Comparison of ENCODE assay signal across 8 mouse cellular contexts in genomic region chr1:78657671-78658440, GRCm38 (mm10). TPM values are rescaled to one million over a fixed set of nuclear protein-coding genes. Genes with fewer than 3 reads are reported as not detected.
DNase-seq lines count a peak whose midpoint lies in the region; ATAC-seq lines count a peak whose summit lies in the region.

Acsl3 (plus strand) TSS chr1:78657825.
Utp14b (plus strand) TSS chr1:78658038.

- H3K9ac ChIP-seq in heart, embryonic 14.5 days (ENCODE audit: low read length) = peak within 1 kb of the TSS; percentile 99
- H3K9ac ChIP-seq in liver, embryonic 12.5 days = peak within 1 kb of the TSS; percentile 92

- H3K4me3 ChIP-seq in heart, embryonic 14.5 days (ENCODE audit: control insufficient read depth in 1 of 2, insufficient read depth in 1 of 2, low read depth in 1 of 2, low read length in 2 of 2) = peak within 1 kb of the TSS; percentile 93 to 98
- H3K4me3 ChIP-seq in liver, embryonic 12.5 days = peak within 1 kb of the TSS; percentile 89

- H3K27ac ChIP-seq in heart, embryonic 14.5 days (replicated peaks in 1 of 2; ENCODE audit: control insufficient read depth in 1 of 2, insufficient read depth in 1 of 2, low read depth in 2 of 2, low read length in 2 of 2) = peak within 1 kb of the TSS; percentile 90 to 93
- peak within 1 kb of the TSS; percentile 88 for H3K27ac ChIP-seq in liver, embryonic 12.5 days

- no peaks in the 10 kb centered on the region for H3K36me3 ChIP-seq in heart, embryonic 14.5 days (ENCODE audit: control insufficient read depth, insufficient read depth, low read length)
- H3K36me3 ChIP-seq in liver, embryonic 12.5 days = no peaks in the 10 kb centered on the region
- no peaks in the 10 kb centered on the region for H3K36me3 ChIP-seq in splenic B cell, adult 2 months (ENCODE audit: control insufficient read depth, insufficient read depth, low read length, poor library complexity, severe bottlenecking)

- under 1% methylated on average over 101 of the region's 104 CpGs for WGBS in heart, embryonic 14.5 days
- WGBS in liver, embryonic 12.5 days (ENCODE audit: insufficient replicate concordance) = under 1% methylated on average over 92 of the region's 104 CpGs

- no peaks in the 10 kb centered on the region for H3K27me3 ChIP-seq in heart, embryonic 14.5 days (ENCODE audit: control insufficient read depth, insufficient read depth, low read length)
- no peaks in the 10 kb centered on the region for H3K27me3 ChIP-seq in liver, embryonic 12.5 days (replicated peaks)
- H3K27me3 ChIP-seq in splenic B cell, adult 2 months (ENCODE audit: control insufficient read depth, insufficient read depth, low read length, poor library complexity, severe bottlenecking) = no peaks in the 10 kb centered on the region

- DNase-seq in CD8-positive naive resting alpha-beta T cell, adult 2 months (ENCODE audit: low read depth in 2 of 2, low spot score in 2 of 2) = peak; percentile 77 to 81
- DNase-seq in c-Kit-negative CD71-positive TER-119-positive erythroid progenitor cells, embryonic 14.5 days (ENCODE audit: low read depth, low spot score) = peak; percentile 87
- DNase-seq in fibroblast of lung, adult 2 months (ENCODE audit: low read depth) = peak; percentile 82
- DNase-seq in kidney, postnatal 10 days = peak; percentile 98
- DNase-seq in naive thymus-derived CD4-positive, alpha-beta T cell, adult 2 months (ENCODE audit: low read depth) = peak; percentile 89
- DNase-seq in splenic B cell, adult 2 months (ENCODE audit: low read depth, low spot score) = peak; percentile 94

- H3K4me1 ChIP-seq in heart, embryonic 14.5 days (ENCODE audit: control insufficient read depth in 2 of 2, insufficient read depth in 2 of 2, low read length in 2 of 2) = peaks cover 13 to 32% of the 10 kb centered on the region in 2 experiments; a peak in 3 of 4 replicates
- peaks cover 45% of the 10 kb centered on the region for H3K4me1 ChIP-seq in liver, embryonic 12.5 days

- ATAC-seq in heart, embryonic 14.5 days (ENCODE audit: insufficient number of reproducible peaks, insufficient read depth, low FRiP score, low read depth) = peak; percentile 99
- ATAC-seq in liver, embryonic 12.5 days = peak; percentile 99

- no peaks in the 10 kb centered on the region for H3K9me3 ChIP-seq in heart, embryonic 14.5 days (ENCODE audit: control insufficient read depth, low read length)
- no peaks in the 10 kb centered on the region for H3K9me3 ChIP-seq in liver, embryonic 12.5 days (replicated peaks)

- peak within 1 kb of the TSS; percentile 71 for H3K4me2 ChIP-seq in heart, embryonic 14.5 days (ENCODE audit: low read length)
- H3K4me2 ChIP-seq in liver, embryonic 12.5 days = peak within 1 kb of the TSS; percentile 96

RNA-seq across cellular contexts. Expression of gene Acsl3, which starts in this region (rescaled TPM):
- 82.5 and 83.1 TPM in 2 replicates for polyA plus RNA-seq in heart, embryonic 14.5 days (2014; fragmentation: Nextera tagmentation; extraction: Ambion mirVana)
- polyA plus RNA-seq in liver, embryonic 12.5 days (2016; fragmentation: Nextera tagmentation; extraction: Ambion mirVana) = 29.8 and 30.5 TPM in 2 replicates

RNA-seq across cellular contexts. Expression of gene Utp14b, which starts in this region (rescaled TPM):
- polyA plus RNA-seq in heart, embryonic 14.5 days (2014; fragmentation: Nextera tagmentation; extraction: Ambion mirVana) = 2.7 and 2.8 TPM in 2 replicates
- polyA plus RNA-seq in liver, embryonic 12.5 days (2016; fragmentation: Nextera tagmentation; extraction: Ambion mirVana) = 1.1 and 1.7 TPM in 2 replicates

Comparison
In these comparisons a context has a peak if more than half of its experiments do, and no peak if none do; other contexts are left out.
1. Peak in every context shown above with its lines: DNase-seq, ATAC-seq, H3K4me3 ChIP-seq and H3K27ac ChIP-seq.